Mouse (Mus musculus): ENCODE measurements at regions not wholly inside any gene's neighbourhood (a gene's known extent, or its start where the extent isn't known, plus 50 kb on each side); places are given as distances from the start of the nearest gene placed in this dataset.

DNA sequence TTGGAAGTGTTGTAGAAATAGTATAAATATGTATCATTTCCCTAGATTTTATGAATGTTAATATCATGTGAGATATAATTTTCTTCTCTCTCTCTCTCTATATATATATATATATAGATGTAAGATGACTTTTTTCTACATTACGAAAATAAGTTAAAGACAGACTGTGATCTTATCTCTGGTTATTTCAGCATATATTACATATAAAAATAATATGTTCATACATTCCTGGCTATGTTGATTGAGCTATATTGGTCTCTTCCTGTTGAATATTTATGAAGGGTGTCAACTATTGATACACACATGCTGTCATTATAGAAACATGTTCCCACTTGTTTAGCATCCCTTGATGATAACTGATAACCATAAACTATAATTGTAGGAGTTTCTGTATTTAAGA, 793.2 kb upstream of the Fat3 start:
- Histone ChIP-seq H3K9ac (ENCODE audit: control insufficient read depth, low read depth, low read length, poor library complexity, severe bottlenecking) (no peak overlapping the region), H3K27me3 (ENCODE audit: control insufficient read depth in 1 of 2, insufficient read depth in 2 of 2, low read length in 2 of 2) (no peaks in the 10 kb centered on the region), H3K9me3 (replicated peaks; ENCODE audit: insufficient read depth, low read length) (no peaks in the 10 kb centered on the region), H3K79me2 (ENCODE audit: control insufficient read depth, insufficient read depth, low read length, poor library complexity) (no peaks in the 10 kb centered on the region), H3K4me3 (ENCODE audit: control insufficient read depth in 1 of 2, insufficient read depth in 1 of 2, low read depth in 2 of 2, low read length in 2 of 2) (no peak overlapping the region), H3K4me1 (ENCODE audit: control insufficient read depth in 1 of 2, insufficient read depth in 2 of 2, low read length in 2 of 2) (no peaks in the 10 kb centered on the region), H3K36me3 (ENCODE audit: control insufficient read depth in 1 of 2, insufficient read depth in 2 of 2, low read length in 2 of 2) (no peaks in the 10 kb centered on the region), H3K27ac (ENCODE audit: control insufficient read depth, low read depth, low read length) (no peak overlapping the region)
- TF ChIP-seq MAFK (IDR thresholded peaks at IDR 0.05; ENCODE audit: borderline replicate concordance, low read depth, low read length) (no peak), CHD2 (IDR thresholded peaks at IDR 0.05; ENCODE audit: low read length) (no peak), NRF1 (IDR thresholded peaks at IDR 0.05; ENCODE audit: insufficient read depth, low read depth, low read length, poor library complexity, severe bottlenecking) (no peak), ZMIZ1 (IDR thresholded peaks at IDR 0.05; ENCODE audit: low read depth, low read length) (no peak), NELFE (IDR thresholded peaks at IDR 0.05; ENCODE audit: low read depth, low read length) (no peak), GABPA (IDR thresholded peaks at IDR 0.05; ENCODE audit: low read depth, low read length) (no peak), RAD21 (IDR thresholded peaks at IDR 0.05; ENCODE audit: low read depth, low read length) (no peak), SMC3 (IDR thresholded peaks at IDR 0.05; ENCODE audit: low read depth, low read length) (no peak)
- DNase-seq (ENCODE audit: low read depth, low spot score): no peak

DNA sequence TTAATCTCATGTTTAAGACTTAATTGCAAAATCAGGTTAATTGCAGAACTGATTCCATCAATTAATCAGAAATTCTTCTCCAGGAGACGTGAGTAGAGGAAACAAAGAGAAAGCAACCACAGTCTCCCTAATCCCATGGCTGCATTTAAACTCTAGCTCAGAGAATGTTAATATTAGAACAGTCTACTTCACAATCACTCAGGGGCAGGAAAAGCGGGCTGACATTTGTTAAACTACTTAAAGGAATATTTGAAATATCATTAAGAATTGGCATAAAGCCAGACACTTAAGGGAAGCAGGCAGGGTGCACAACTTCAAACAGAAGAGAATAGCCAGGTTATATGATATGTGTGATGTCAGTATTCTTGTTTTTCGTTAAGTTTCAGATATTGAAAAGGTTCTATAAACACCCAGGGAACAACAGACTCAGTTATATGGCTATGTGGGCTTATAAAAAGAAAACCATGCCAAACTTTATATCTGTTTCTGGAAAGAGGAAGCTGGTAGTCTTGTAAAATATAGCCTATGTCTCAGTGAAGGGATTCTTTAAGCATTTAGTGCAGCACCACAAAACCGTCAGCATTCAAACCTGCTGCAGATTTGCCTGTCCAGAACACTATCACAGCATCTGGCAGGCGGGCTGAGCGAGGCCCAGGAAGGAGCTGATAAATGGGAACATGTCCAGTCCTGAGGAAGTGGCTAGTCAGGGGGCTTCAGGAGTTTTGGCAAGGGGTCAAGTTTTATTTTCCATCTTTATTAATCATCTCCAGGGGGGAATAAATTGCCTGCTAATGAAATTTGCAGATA, 787.9 kb upstream of the Fat3 start:
- Histone ChIP-seq H3K9ac (ENCODE audit: control insufficient read depth, low read depth, low read length, poor library complexity, severe bottlenecking) (no peak overlapping the region), H3K9me3 (replicated peaks; ENCODE audit: insufficient read depth, low read length) (no peaks in the 10 kb centered on the region), H3K4me3 (ENCODE audit: control insufficient read depth in 1 of 2, insufficient read depth in 1 of 2, low read depth in 2 of 2, low read length in 2 of 2) (no peak overlapping the region), H3K79me2 (ENCODE audit: control insufficient read depth, insufficient read depth, low read length, poor library complexity) (no peaks in the 10 kb centered on the region), H3K36me3 (ENCODE audit: control insufficient read depth in 1 of 2, insufficient read depth in 2 of 2, low read length in 2 of 2) (no peaks in the 10 kb centered on the region), H3K27me3 (ENCODE audit: control insufficient read depth in 1 of 2, insufficient read depth in 2 of 2, low read length in 2 of 2) (no peaks in the 10 kb centered on the region), H3K27ac (ENCODE audit: control insufficient read depth, low read depth, low read length) (no peak overlapping the region), H3K4me1 (ENCODE audit: control insufficient read depth in 1 of 2, insufficient read depth in 2 of 2, low read length in 2 of 2) (no peaks in the 10 kb centered on the region)
- peak; percentile 30 for DNase-seq (ENCODE audit: low read depth, low spot score)
- TF ChIP-seq UBTF (IDR thresholded peaks at IDR 0.05; ENCODE audit: borderline replicate concordance, insufficient read depth, low read depth, low read length) (no peak), CHD2 (IDR thresholded peaks at IDR 0.05; ENCODE audit: low read length) (no peak), POLR2A (IDR thresholded peaks at IDR 0.05; ENCODE audit: control insufficient read depth in 1 of 2, insufficient read depth in 1 of 2, low read depth in 1 of 2, low read length in 2 of 2, poor library complexity in 1 of 2) (no peak), GATA1 (IDR thresholded peaks at IDR 0.05; ENCODE audit: low read depth, low read length) (no peak), CTCF (IDR thresholded peaks at IDR 0.05 in 2 of 3, conservative IDR thresholded peaks at IDR 0.05 in 1 of 3; ENCODE audit: control insufficient read depth in 1 of 3, insufficient read depth in 1 of 3, low read depth in 2 of 3, low read length in 3 of 3, poor library complexity in 1 of 3, severe bottlenecking in 1 of 3) (no peak), CHD1 (IDR thresholded peaks at IDR 0.05; ENCODE audit: low read depth, low read length) (no peak), POLR2AphosphoS2 (IDR thresholded peaks at IDR 0.05; ENCODE audit: low read length) (no peak), TAL1 (IDR thresholded peaks at IDR 0.05; ENCODE audit: low read length) (no peak), EP300 (IDR thresholded peaks at IDR 0.05; ENCODE audit: low read depth in 1 of 2, low read length in 2 of 2) (no peak)
